Mouse (Mus musculus) MEL (cell line): Measurements from ENCODE around the gene Pld1.

Experiments
- CTCF ChIP-seq, 3 experiments: IDR thresholded peaks in 2 of 3; conservative IDR thresholded peaks in 1 of 3; 2 replicates each; pipeline ENCODE4 v1.5.1; 2011 to 2012; ENCODE audit warnings: low read length in 3 of 3, low read depth in 2 of 3, mild to moderate bottlenecking in 2 of 3, improper control_type of control experiment in 1 of 3, inconsistent platforms in 1 of 3, mixed read lengths in 1 of 3, moderate library complexity in 1 of 3; ENCODE audit not compliant: control insufficient read depth in 1 of 3, insufficient read depth in 1 of 3, poor library complexity in 1 of 3, severe bottlenecking in 1 of 3
- KAT2A ChIP-seq: conservative IDR thresholded peaks from 2 replicates; pipeline ENCODE4 v1.6.1; 2012; ENCODE audit warnings: low read depth, low read length, improper control_type of control experiment, inconsistent platforms
- NRF1 ChIP-seq: IDR thresholded peaks from 2 replicates; pipeline ENCODE4 v1.6.1; 2014; ENCODE audit warnings: low read depth, mild to moderate bottlenecking, inconsistent platforms, low read length, improper control_type of control experiment, moderate library complexity; ENCODE audit not compliant: poor library complexity, insufficient read depth, severe bottlenecking
- POLR2A ChIP-seq, 2 experiments: IDR thresholded peaks; 2 replicates each; pipeline ENCODE4 v1.6.1; 2011 to 2012; ENCODE audit warnings: low read length in 2 of 2, mild to moderate bottlenecking in 2 of 2, control low read depth in 1 of 2, improper control_type of control experiment in 1 of 2, low read depth in 1 of 2, moderate library complexity in 1 of 2; ENCODE audit not compliant: control insufficient read depth in 1 of 2, insufficient read depth in 1 of 2, poor library complexity in 1 of 2

DNA sequence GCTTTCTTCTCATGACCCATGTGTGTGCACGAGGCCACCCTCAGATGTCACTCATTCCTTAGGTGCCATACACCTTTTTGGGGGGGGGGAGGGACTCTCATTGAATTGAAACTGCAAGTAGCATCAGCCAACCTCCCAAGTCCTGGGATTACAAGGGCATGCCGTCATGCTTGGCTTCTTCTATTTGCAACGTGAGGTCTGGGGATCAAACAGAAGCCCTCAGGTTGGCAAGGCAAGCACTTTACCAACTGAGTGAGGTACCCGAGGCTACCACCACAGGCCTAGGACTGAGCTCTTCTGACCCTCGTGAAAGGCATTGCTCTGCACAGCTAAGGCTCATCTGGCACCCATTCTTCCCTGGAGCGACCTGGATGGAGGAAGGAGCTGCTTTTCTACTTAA is 65.8 kb downstream of the Pld1 start:
- TF ChIP-seq NRF1 (no peak), KAT2A (no peak), CTCF (IDR thresholded peaks at IDR 0.05 in 2 of 3, conservative IDR thresholded peaks at IDR 0.05 in 1 of 3; ENCODE audit: control insufficient read depth in 1 of 3, insufficient read depth in 1 of 3, low read depth in 2 of 3, low read length in 3 of 3, poor library complexity in 1 of 3, severe bottlenecking in 1 of 3) (no peak), POLR2A (IDR thresholded peaks at IDR 0.05; ENCODE audit: control insufficient read depth in 1 of 2, insufficient read depth in 1 of 2, low read depth in 1 of 2, low read length in 2 of 2, poor library complexity in 1 of 2) (no peak)
